8 mouse cellular contexts compared by ENCODE assay signal in the genomic region with DNA sequence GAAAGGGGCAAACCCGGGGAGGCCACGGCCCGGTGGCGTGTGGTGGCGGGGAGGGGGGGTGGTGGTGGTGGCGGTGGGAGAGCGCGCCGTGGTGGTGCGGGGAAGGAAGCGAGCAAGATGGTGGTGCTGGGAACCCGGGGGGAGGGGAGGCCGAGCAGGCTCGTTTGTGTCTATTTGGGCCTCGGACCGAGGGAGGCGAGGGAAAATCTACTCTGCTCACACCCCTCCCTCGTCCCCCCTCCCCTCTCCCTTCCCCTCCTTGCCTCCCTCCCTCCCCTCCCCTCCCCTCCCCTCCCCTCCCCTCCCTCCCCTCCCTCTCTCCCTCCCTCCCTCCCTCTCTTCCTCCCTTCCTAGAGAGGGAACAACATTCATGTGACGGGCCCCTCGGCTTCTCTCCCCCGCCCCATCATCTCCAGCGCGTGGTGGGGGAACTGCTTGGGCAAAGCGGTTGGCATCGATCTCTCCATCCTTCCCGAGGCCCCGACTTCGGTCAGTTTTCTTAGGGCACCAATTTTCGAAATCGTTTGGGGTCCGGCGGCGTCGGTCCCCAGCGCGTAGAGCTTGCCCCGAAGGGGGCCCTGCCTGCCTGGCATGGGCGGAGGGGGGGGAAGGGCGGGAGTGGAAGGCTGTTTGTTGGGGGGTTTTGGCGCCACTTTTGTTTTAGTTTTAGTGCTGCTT. TPM values are rescaled to one million over a fixed set of nuclear protein-coding genes. Genes with fewer than 3 reads are reported as not detected.
DNase-seq lines count a peak whose midpoint lies in the region; ATAC-seq and TF ChIP-seq lines count a peak whose summit lies in the region.

No protein-coding gene starts in this region.

- in situ Hi-C loops in ES-E14 (cut with MboI; ENCODE audit: low sequenced_read_pairs in 2 of 2, unreplicated experiment in 2 of 2) = no loop called here

- TF ChIP-seq CTCF in forebrain, postnatal 0 days (IDR thresholded peaks at IDR 0.05; ENCODE audit: low read depth) = no peak

- H3K27ac ChIP-seq in ES-E14 (ENCODE audit: insufficient read depth, low read depth, low read length, poor library complexity, severe bottlenecking) = peak overlapping the region; percentile 93
- H3K27ac ChIP-seq in forebrain, postnatal 0 days (ENCODE audit: low read depth, low read length) = peak overlapping the region; percentile 99

- H3K4me3 ChIP-seq in ES-E14 (ENCODE audit: insufficient read depth in 1 of 2, low read depth in 1 of 2, low read length in 2 of 2, poor library complexity in 1 of 2, severe bottlenecking in 1 of 2) = peak overlapping the region; percentile 74 to 86
- H3K4me3 ChIP-seq in forebrain, postnatal 0 days (ENCODE audit: low read depth, low read length) = peak overlapping the region; percentile 62

- H3K9ac ChIP-seq in ES-E14 (ENCODE audit: insufficient read depth, low read depth, low read length, poor library complexity, severe bottlenecking) = peak overlapping the region; percentile 100
- H3K9ac ChIP-seq in forebrain, postnatal 0 days = peak overlapping the region; percentile 90

- no peaks in the 10 kb centered on the region for H3K36me3 ChIP-seq in ES-E14 (ENCODE audit: control insufficient read depth, insufficient read depth, low read length, poor library complexity, severe bottlenecking)
- H3K36me3 ChIP-seq in forebrain, postnatal 0 days (ENCODE audit: insufficient read depth) = no peaks in the 10 kb centered on the region

- H3K4me2 ChIP-seq in forebrain, postnatal 0 days (ENCODE audit: low read depth) = peak overlapping the region; percentile 50

- H3K27me3 ChIP-seq in forebrain, postnatal 0 days (ENCODE audit: insufficient read depth, low read length) = no peaks in the 10 kb centered on the region

- WGBS in forebrain, postnatal 0 days = 27% methylated on average over 21 of the region's 40 CpGs

- H3K4me1 ChIP-seq in ES-E14 (ENCODE audit: control insufficient read depth in 2 of 2, insufficient read depth in 2 of 2, low read length in 2 of 2, poor library complexity in 1 of 2) = no peaks in the 10 kb centered on the region; a peak in 1 of 4 replicates
- H3K4me1 ChIP-seq in forebrain, postnatal 0 days (ENCODE audit: insufficient read depth) = no peaks in the 10 kb centered on the region

- peak; percentile 75 for ATAC-seq in forebrain, postnatal 0 days

- peak; percentile 61 for DNase-seq in ES-E14 (ENCODE audit: low read depth, low spot score)
- DNase-seq in cerebellum, adult 11 months = peak; percentile 73
- DNase-seq in forebrain, postnatal 0 days = peak; percentile 79
- DNase-seq in heart, postnatal 4 days = peak; percentile 82
- DNase-seq in layer of hippocampus, postnatal 10 days (ENCODE audit: low spot score in 2 of 2) = peak; percentile 72 to 77
- DNase-seq in lung, postnatal 10 days = peak; percentile 89
- DNase-seq in ovary, postnatal 36 days (ENCODE audit: low spot score) = peak; percentile 76
- peak; percentile 68 for DNase-seq in thymus, postnatal 25 days

- no peaks in the 10 kb centered on the region for H3K9me3 ChIP-seq in ES-E14 (ENCODE audit: control insufficient read depth, insufficient read depth, low read depth, low read length)
- H3K9me3 ChIP-seq in forebrain, postnatal 0 days (ENCODE audit: low read length) = no peaks in the 10 kb centered on the region

TF ChIP-seq in ES-E14, 5 proteins besides CTCF, POLR2A, EP300 and RAD21:
- TF ChIP-seq MAFK (IDR thresholded peaks at IDR 0.05; ENCODE audit: insufficient read depth, low read depth, low read length) (no peak), CHD2 (IDR thresholded peaks at IDR 0.05; ENCODE audit: low read depth, low read length) (no peak), ZNF384 (IDR thresholded peaks at IDR 0.05; ENCODE audit: low read depth, low read length) (no peak), HCFC1 (IDR thresholded peaks at IDR 0.05; ENCODE audit: borderline replicate concordance, insufficient read depth, low read length) (no peak), ZC3H11A (IDR thresholded peaks at IDR 0.05; ENCODE audit: borderline replicate concordance, low read depth, low read length) (no peak)
TF ChIP-seq in ES-E14: peak in this region for 0.

RNA-seq across cellular contexts. Expression of a gene that starts 1.4 kb away (rescaled TPM):
- 25.1 and 35.8 TPM in 2 replicates for total RNA-seq in ES-E14 (2012; rRNA removed)
- total RNA-seq in forebrain, postnatal 0 days (2014; rRNA removed) = 76.3 and 93.7 TPM in 2 replicates
- polyA plus RNA-seq in forebrain, postnatal 0 days (2015; fragmentation: Nextera tagmentation; extraction: Ambion mirVana) = 13.5 and 14.5 TPM in 2 replicates
- 10 to 100 TPM; 71.9 TPM for total RNA-seq in heart, postnatal 4 days (2021)
- 10 to 100 TPM; 46.1 to 50.1 TPM for total RNA-seq in layer of hippocampus, postnatal 10 days (2021)

Comparison
In these comparisons a context has a peak if more than half of its experiments do, and no peak if none do; other contexts are left out.
1. Peak in every context shown above with its lines: DNase-seq, ATAC-seq, H3K4me3 ChIP-seq and H3K27ac ChIP-seq.